Mouse (Mus musculus): ENCODE results near the gene Zbtb40. TPM values are rescaled to one million over a fixed set of nuclear protein-coding genes. Genes with fewer than 3 reads are reported as not detected.
A peak's percentile ranks its signal among the peaks of the same experiment; 100 is the strongest.

Gene Zbtb40
- polyA plus RNA-seq, 1 experiment from 2014 or later = 0.86 TPM

- ATAC-seq (ENCODE audit: low FRiP score, low TSS enrichment) (no peak), DNase-seq (ENCODE audit: low spot score) (no peak)
- no peaks in the 10 kb centered on the region for H3K36me3 ChIP-seq (ENCODE audit: control insufficient read depth, insufficient read depth, low read length)
- no peak overlapping the region for H3K4me2 ChIP-seq (replicated peaks; ENCODE audit: low read depth)
- no peak overlapping the region for H3K4me3 ChIP-seq (ENCODE audit: low read depth, low read length)
- no peaks in the 10 kb centered on the region for H3K27me3 ChIP-seq (ENCODE audit: control insufficient read depth, insufficient read depth, low read length)
- H3K27ac ChIP-seq (replicated peaks) = no peak overlapping the region
- no peak overlapping the region for H3K9ac ChIP-seq (ENCODE audit: low read length)
- 52% methylated on average over 3 of the region's 3 CpGs for WGBS
- no peak for TF ChIP-seq CTCF (IDR thresholded peaks at IDR 0.05; ENCODE audit: low read depth)
- TF ChIP-seq EP300 (optimal IDR thresholded peaks at IDR 0.05) = no peak
- no peaks in the 10 kb centered on the region for H3K4me1 ChIP-seq (replicated peaks; ENCODE audit: control insufficient read depth, insufficient read depth)
- no peaks in the 10 kb centered on the region for H3K9me3 ChIP-seq (ENCODE audit: control insufficient read depth, low read length)
Observed at GRCm38 (mm10) chr4:137054932-137055331, 6.3 kb upstream of the Zbtb40 start.

- Histone ChIP-seq H3K4me3 (ENCODE audit: low read depth, low read length) (no peak overlapping the region), H3K27ac (replicated peaks) (no peak overlapping the region), H3K9ac (ENCODE audit: low read length) (no peak overlapping the region), H3K4me1 (replicated peaks; ENCODE audit: control insufficient read depth, insufficient read depth) (no peaks in the 10 kb centered on the region), H3K9me3 (ENCODE audit: control insufficient read depth, low read length) (no peaks in the 10 kb centered on the region), H3K27me3 (ENCODE audit: control insufficient read depth, insufficient read depth, low read length) (no peaks in the 10 kb centered on the region), H3K4me2 (replicated peaks; ENCODE audit: low read depth) (no peak overlapping the region), H3K36me3 (ENCODE audit: control insufficient read depth, insufficient read depth, low read length) (no peaks in the 10 kb centered on the region)
- no peak for TF ChIP-seq EP300 (optimal IDR thresholded peaks at IDR 0.05)
- no peak for TF ChIP-seq CTCF (IDR thresholded peaks at IDR 0.05; ENCODE audit: low read depth)
- ATAC-seq (ENCODE audit: low FRiP score, low TSS enrichment) (no peak), DNase-seq (ENCODE audit: low spot score) (no peak)
- 69% methylated on average over 5 of the region's 5 CpGs for WGBS
Observed at GRCm38 (mm10) chr4:137053810-137054209, 5.2 kb upstream of the Zbtb40 start.

- H3K27me3 ChIP-seq (ENCODE audit: control insufficient read depth, insufficient read depth, low read length) = no peaks in the 10 kb centered on the region
- ATAC-seq (ENCODE audit: low FRiP score, low TSS enrichment) = peak; percentile 47; the same call in 1 of the 2 replicates
- H3K9me3 ChIP-seq (ENCODE audit: control insufficient read depth, low read length) = no peaks in the 10 kb centered on the region
- no peak for DNase-seq (ENCODE audit: low spot score)
- H3K27ac ChIP-seq (replicated peaks) = peak overlapping the region; percentile 69
- WGBS = under 1% methylated on average over 52 of the region's 52 CpGs
- TF ChIP-seq CTCF (IDR thresholded peaks at IDR 0.05; ENCODE audit: low read depth) = no peak
- TF ChIP-seq EP300 (optimal IDR thresholded peaks at IDR 0.05) = no peak
- peak overlapping the region; percentile 79 for H3K9ac ChIP-seq (ENCODE audit: low read length)
- H3K36me3 ChIP-seq (ENCODE audit: control insufficient read depth, insufficient read depth, low read length) = no peaks in the 10 kb centered on the region
- H3K4me2 ChIP-seq (replicated peaks; ENCODE audit: low read depth) = peak overlapping the region; percentile 93
- peak overlapping the region; percentile 93 for H3K4me3 ChIP-seq (ENCODE audit: low read depth, low read length)
- no peaks in the 10 kb centered on the region for H3K4me1 ChIP-seq (replicated peaks; ENCODE audit: control insufficient read depth, insufficient read depth)
Observed at GRCm38 (mm10) chr4:137047840-137048549, 606 bp downstream of the Zbtb40 start.

- H3K36me3 ChIP-seq (ENCODE audit: control insufficient read depth, insufficient read depth, low read length) = no peaks in the 10 kb centered on the region
- no peaks in the 10 kb centered on the region for H3K9me3 ChIP-seq (ENCODE audit: control insufficient read depth, low read length)
- no peak for DNase-seq (ENCODE audit: low spot score)
- no peak overlapping the region for H3K4me2 ChIP-seq (replicated peaks; ENCODE audit: low read depth)
- no peaks in the 10 kb centered on the region for H3K4me1 ChIP-seq (replicated peaks; ENCODE audit: control insufficient read depth, insufficient read depth)
- WGBS = 90% methylated on average over 5 of the region's 5 CpGs
- no peak overlapping the region for H3K27ac ChIP-seq (replicated peaks)
- no peak overlapping the region for H3K4me3 ChIP-seq (ENCODE audit: low read depth, low read length)
- no peaks in the 10 kb centered on the region for H3K27me3 ChIP-seq (ENCODE audit: control insufficient read depth, insufficient read depth, low read length)
- no peak overlapping the region for H3K9ac ChIP-seq (ENCODE audit: low read length)
- TF ChIP-seq EP300 (optimal IDR thresholded peaks at IDR 0.05) (no peak), CTCF (IDR thresholded peaks at IDR 0.05; ENCODE audit: low read depth) (no peak)
- ATAC-seq (ENCODE audit: low FRiP score, low TSS enrichment) = no peak
Observed at GRCm38 (mm10) chr4:137046110-137046509, 2.5 kb downstream of the Zbtb40 start.

- no peaks in the 10 kb centered on the region for H3K9me3 ChIP-seq (ENCODE audit: control insufficient read depth, low read length)
- H3K36me3 ChIP-seq (ENCODE audit: control insufficient read depth, insufficient read depth, low read length) = no peaks in the 10 kb centered on the region
- no peak overlapping the region for H3K4me3 ChIP-seq (ENCODE audit: low read depth, low read length)
- no peaks in the 10 kb centered on the region for H3K27me3 ChIP-seq (ENCODE audit: control insufficient read depth, insufficient read depth, low read length)
- H3K4me2 ChIP-seq (replicated peaks; ENCODE audit: low read depth) = no peak overlapping the region
- 0 out of 2 replicates have a peak overlapping the region, but pooled peaks have one; percentile 13 for H3K9ac ChIP-seq (ENCODE audit: low read length)
- 53% methylated on average over 5 of the region's 5 CpGs for WGBS
- DNase-seq (ENCODE audit: low spot score) (no peak), ATAC-seq (ENCODE audit: low FRiP score, low TSS enrichment) (no peak)
- TF ChIP-seq EP300 (optimal IDR thresholded peaks at IDR 0.05) (no peak), CTCF (IDR thresholded peaks at IDR 0.05; ENCODE audit: low read depth) (no peak)
- H3K4me1 ChIP-seq (replicated peaks; ENCODE audit: control insufficient read depth, insufficient read depth) = no peaks in the 10 kb centered on the region
- H3K27ac ChIP-seq (replicated peaks) = peak overlapping the region; percentile 35; the same call in 1 of the 2 replicates
Observed at GRCm38 (mm10) chr4:137044516-137044915, 4.1 kb downstream of the Zbtb40 start.

GRCm38 (mm10) chr4:137043799-137044198, 4.8 kb downstream of the Zbtb40 start:
- peak overlapping the region; percentile 35; the same call in 1 of the 2 replicates for H3K27ac ChIP-seq (replicated peaks)
- H3K4me3 ChIP-seq (ENCODE audit: low read depth, low read length) = no peak overlapping the region
- 33% methylated on average over 11 of the region's 11 CpGs for WGBS
- TF ChIP-seq CTCF (IDR thresholded peaks at IDR 0.05; ENCODE audit: low read depth) = no peak
- no peaks in the 10 kb centered on the region for H3K27me3 ChIP-seq (ENCODE audit: control insufficient read depth, insufficient read depth, low read length)
- H3K4me1 ChIP-seq (replicated peaks; ENCODE audit: control insufficient read depth, insufficient read depth) = no peaks in the 10 kb centered on the region
- no peak for DNase-seq (ENCODE audit: low spot score)
- H3K36me3 ChIP-seq (ENCODE audit: control insufficient read depth, insufficient read depth, low read length) = no peaks in the 10 kb centered on the region
- 0 out of 2 replicates have a peak overlapping the region, but pooled peaks have one; percentile 1 for H3K4me2 ChIP-seq (replicated peaks; ENCODE audit: low read depth)
- H3K9ac ChIP-seq (ENCODE audit: low read length) = peak overlapping the region; percentile 13; the same call in 1 of the 2 replicates
- no peak for ATAC-seq (ENCODE audit: low FRiP score, low TSS enrichment)
- no peaks in the 10 kb centered on the region for H3K9me3 ChIP-seq (ENCODE audit: control insufficient read depth, low read length)

Measured in stomach, postnatal 0 days (tissue).